Mouse (Mus musculus) stomach, embryonic 15.5 days (tissue): ENCODE measurements around the gene Mab21l3. TPM values are rescaled to one million over a fixed set of nuclear protein-coding genes. Genes with fewer than 3 reads are reported as not detected.
A peak's percentile ranks its signal among the peaks of the same experiment; 100 is the strongest.
"Not testable (repeated sequence)": the region's sequence is repeated elsewhere in the genome, so short reads cannot be mapped to it uniquely, and the experiment has no call there.

Source experiments
- ATAC-seq: fragments of 200-750 bp; cut with Nextera tagmentation; 2 replicates; pipeline ENCODE4 v1.8.0; 2017; ENCODE audit warnings: low read depth, moderate number of reproducible peaks, moderate TSS enrichment; ENCODE audit not compliant: insufficient read depth, low FRiP score
- H3K27ac ChIP-seq: fragments of 300-500 bp; sonication (generic); 2 replicates; pipeline ENCODE4 v1.5.1; 2015; ENCODE audit warnings: mild to moderate bottlenecking, inconsistent platforms
- H3K27me3 ChIP-seq: fragments of 300-500 bp; sonication (generic); replicated peaks from 2 replicates; pipeline ENCODE4 v1.6.1; 2015; ENCODE audit warnings: inconsistent platforms
- H3K36me3 ChIP-seq: fragments of 300-500 bp; sonication (generic); 2 replicates; pipeline ENCODE4 v1.6.1; 2015; ENCODE audit warnings: inconsistent platforms
- H3K4me1 ChIP-seq: fragments of 300-500 bp; sonication (generic); 2 replicates; pipeline ENCODE4 v1.6.1; 2015; ENCODE audit warnings: inconsistent platforms
- H3K4me2 ChIP-seq: fragments of 300-500 bp; sonication (generic); 2 replicates; pipeline ENCODE4 v1.6.1; 2015; ENCODE audit warnings: mild to moderate bottlenecking, inconsistent platforms
- H3K4me3 ChIP-seq: fragments of 300-500 bp; sonication (generic); replicated peaks from 2 replicates; pipeline ENCODE4 v1.5.1; 2015; ENCODE audit warnings: inconsistent platforms
- H3K9ac ChIP-seq: fragments of 300-500 bp; sonication (generic); 2 replicates; pipeline ENCODE4 v1.6.1; 2015; ENCODE audit warnings: inconsistent platforms
- H3K9me3 ChIP-seq: fragments of 300-500 bp; sonication (generic); 2 replicates; pipeline ENCODE4 v1.6.1; 2016; ENCODE audit warnings: inconsistent platforms
- WGBS: fragments of 180-500 bp; shearing (Covaris S2); methylation state at CpG from one replicate; pipeline ENCODE4 v1.1.7; 2015; 5-methylcytosine and 5-hydroxymethylcytosine counted together
- polyA plus RNA-seq: library from polyadenylated mRNA; unstranded; fragments of >200 nt; fragmentation: Nextera tagmentation; extraction: Ambion mirVana; gene quantifications from 2 replicates; pipeline ENCODE4 v1.2.1, GENCODE M21; 2015

The Mab21l3 gene
- polyA plus RNA-seq, 1 experiment from 2014 or later: 4.1 TPM

GRCm38 (mm10) chr3:101836971-101837370, 11.8 kb downstream of the Mab21l3 start:
- no peak overlapping the region for H3K4me3 ChIP-seq
- no peak for ATAC-seq
- WGBS: 77% methylated on average over 3 of the region's 3 CpGs
- peaks cover 10% of the 10 kb centered on the region for H3K4me1 ChIP-seq
- no peaks in the 10 kb centered on the region for H3K9me3 ChIP-seq
- H3K27me3 ChIP-seq: no peaks in the 10 kb centered on the region
- 0 out of 2 replicates have a peak overlapping the region, but pooled peaks have one; percentile 70 for H3K27ac ChIP-seq
- H3K36me3 ChIP-seq: no peaks in the 10 kb centered on the region
- no peak overlapping the region for H3K9ac ChIP-seq
- no peak overlapping the region; the same call in 1 of the 2 replicates for H3K4me2 ChIP-seq

- no peaks in the 10 kb centered on the region for H3K27me3 ChIP-seq
- peak; percentile 0; the same call in 1 of the 2 replicates for ATAC-seq
- H3K27ac ChIP-seq: peak overlapping the region; percentile 70
- H3K4me2 ChIP-seq: peak overlapping the region; percentile 54
- 71% methylated on average over 5 of the region's 5 CpGs for WGBS
- H3K36me3 ChIP-seq: no peaks in the 10 kb centered on the region
- peaks cover 15% of the 10 kb centered on the region for H3K4me1 ChIP-seq
- no peak overlapping the region for H3K9ac ChIP-seq
- peak overlapping the region; percentile 27; the same call in 1 of the 2 replicates for H3K4me3 ChIP-seq
- H3K9me3 ChIP-seq: no peaks in the 10 kb centered on the region
Observed at GRCm38 (mm10) chr3:101836532-101836931, 12.2 kb downstream of the Mab21l3 start.

DNA sequence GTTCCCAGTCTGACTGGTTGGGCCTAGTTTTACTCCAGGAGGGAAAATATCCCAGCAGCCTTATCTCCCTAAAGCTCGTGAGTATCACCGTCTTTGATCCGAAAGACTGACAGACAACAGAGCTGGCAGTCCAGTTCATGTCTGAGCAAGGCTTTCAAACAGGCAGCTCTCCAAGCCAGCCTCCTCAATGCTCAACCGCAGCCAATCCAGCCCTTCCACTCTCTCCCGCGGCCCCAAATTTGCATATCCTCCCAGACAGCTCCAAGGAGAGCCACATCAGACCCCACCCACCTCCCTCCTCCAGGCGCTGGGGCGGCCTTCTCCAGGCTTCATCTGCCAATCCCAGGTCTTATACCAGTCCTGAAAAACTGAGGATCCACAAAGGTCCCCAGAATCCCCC, 12.7 kb downstream of the Mab21l3 start:
- Histone ChIP-seq H3K9me3 (no peaks in the 10 kb centered on the region), H3K36me3 (no peaks in the 10 kb centered on the region), H3K4me1 (peaks cover 17% of the 10 kb centered on the region), H3K27me3 (no peaks in the 10 kb centered on the region), H3K4me2 (peak overlapping the region; percentile 54), H3K4me3 (peak overlapping the region; percentile 27), H3K27ac (peak overlapping the region; percentile 70), H3K9ac (no peak overlapping the region)
- 2% methylated on average over 8 of the region's 8 CpGs for WGBS
- peak; percentile 89 for ATAC-seq

DNA sequence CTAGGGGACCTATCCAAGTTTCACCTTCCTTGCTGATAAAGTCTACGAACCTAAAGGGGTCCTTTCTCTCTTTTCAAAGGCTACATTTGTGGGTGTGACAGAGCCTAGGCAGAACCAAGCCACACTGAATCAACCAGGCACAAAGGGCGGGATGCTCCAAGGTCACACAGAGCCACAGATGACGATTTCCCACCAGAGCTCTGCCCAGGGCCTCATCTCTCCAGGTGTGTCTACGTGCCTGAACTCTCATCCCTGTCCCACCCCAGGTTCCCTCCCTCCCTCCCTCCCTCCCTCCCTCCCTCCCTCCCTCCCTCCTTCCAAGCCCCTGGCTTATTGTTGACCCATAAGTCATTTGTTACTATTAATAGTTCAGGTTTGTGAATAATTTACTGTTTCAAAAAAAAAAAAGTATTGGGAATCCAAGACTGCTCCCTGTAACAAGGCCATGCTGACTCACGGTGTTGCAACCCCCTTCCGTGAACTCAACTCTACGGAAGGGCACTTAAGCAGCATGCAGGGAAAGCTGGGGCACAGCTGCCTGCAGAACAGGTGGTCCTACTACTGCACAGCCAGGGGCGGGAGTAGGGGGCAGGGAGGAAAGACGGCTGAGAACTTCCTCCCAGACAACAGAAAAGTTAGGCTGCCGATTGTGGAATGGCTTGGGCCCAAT, 17.4 kb downstream of the Mab21l3 start:
- Histone ChIP-seq H3K4me1 (peaks cover 16% of the 10 kb centered on the region), H3K36me3 (no peaks in the 10 kb centered on the region), H3K4me2 (no peak overlapping the region), H3K27me3 (no peaks in the 10 kb centered on the region), H3K9ac (no peak overlapping the region), H3K27ac (peak overlapping the region; percentile 87), H3K9me3 (no peaks in the 10 kb centered on the region), H3K4me3 (no peak overlapping the region)
- ATAC-seq: peak; percentile 59; the same call in 1 of the 2 replicates
- WGBS: 22% methylated on average over 10 of the region's 10 CpGs

- Histone ChIP-seq H3K27ac (peak overlapping the region; percentile 69; the same call in 1 of the 2 replicates), H3K4me3 (no peak overlapping the region), H3K27me3 (no peaks in the 10 kb centered on the region), H3K36me3 (no peaks in the 10 kb centered on the region), H3K9ac (no peak overlapping the region), H3K4me1 (peaks cover 14% of the 10 kb centered on the region), H3K9me3 (no peaks in the 10 kb centered on the region), H3K4me2 (no peak overlapping the region)
- 70% methylated on average over 10 of the region's 10 CpGs for WGBS
- no peak for ATAC-seq
Observed at GRCm38 (mm10) chr3:101829881-101830616, 18.7 kb downstream of the Mab21l3 start.

GRCm38 (mm10) chr3:101828595-101828994, 20.2 kb downstream of the Mab21l3 start:
- H3K27ac ChIP-seq: no peak overlapping the region
- no peak for ATAC-seq
- 46% methylated on average over 3 of the region's 3 CpGs for WGBS

GRCm38 (mm10) chr3:101827220-101827715, 21.5 kb downstream of the Mab21l3 start:
- H3K9me3 ChIP-seq: no peaks in the 10 kb centered on the region
- 81% methylated on average over 6 of the region's 6 CpGs for WGBS
- H3K9ac ChIP-seq: no peak overlapping the region
- H3K36me3 ChIP-seq: no peaks in the 10 kb centered on the region
- no peaks in the 10 kb centered on the region for H3K27me3 ChIP-seq
- peaks cover 11% of the 10 kb centered on the region for H3K4me1 ChIP-seq
- H3K4me2 ChIP-seq: no peak overlapping the region
- H3K27ac ChIP-seq: no peak overlapping the region
- H3K4me3 ChIP-seq: no peak overlapping the region
- ATAC-seq: no peak

More at GRCm38 (mm10) chr3:101828595-101828994, 20.2 kb downstream of the Mab21l3 start:
- Histone ChIP-seq H3K4me2 (no peak overlapping the region), H3K4me3 (no peak overlapping the region), H3K4me1 (peaks cover 14% of the 10 kb centered on the region), H3K9ac (no peak overlapping the region), H3K27me3 (no peaks in the 10 kb centered on the region), H3K9me3 (no peaks in the 10 kb centered on the region), H3K36me3 (no peaks in the 10 kb centered on the region)

GRCm38 (mm10) chr3:101824338-101824737, 24.4 kb downstream of the Mab21l3 start:
- H3K4me1 ChIP-seq: no peaks in the 10 kb centered on the region
- no peaks in the 10 kb centered on the region; the same call in 1 of the 2 replicates for H3K36me3 ChIP-seq
- H3K4me2 ChIP-seq: no peak overlapping the region
- H3K4me3 ChIP-seq: no peak overlapping the region
- no peak for ATAC-seq
- no peaks in the 10 kb centered on the region for H3K9me3 ChIP-seq
- WGBS: 79% methylated on average over 9 of the region's 9 CpGs
- H3K27me3 ChIP-seq: no peaks in the 10 kb centered on the region
- no peak overlapping the region for H3K9ac ChIP-seq
- H3K27ac ChIP-seq: no peak overlapping the region

DNA sequence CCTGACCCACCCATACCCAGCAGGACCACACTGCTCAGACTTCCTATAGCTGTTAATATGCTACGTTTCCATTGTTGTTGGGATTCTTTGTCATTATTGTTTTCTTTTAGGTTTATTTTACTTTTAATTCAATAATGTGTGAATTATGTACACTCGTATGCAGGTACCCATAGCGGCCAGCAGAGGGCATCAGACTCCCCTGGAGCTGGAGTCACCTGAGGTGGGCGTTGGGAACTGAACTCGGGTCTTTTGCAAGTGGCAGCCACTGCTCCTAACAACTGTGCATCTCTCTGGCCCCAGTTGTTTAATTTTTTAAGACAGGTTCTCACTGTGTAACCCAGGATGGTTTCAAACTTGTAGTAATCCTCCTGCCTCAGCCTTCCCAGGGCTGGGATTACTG, 26.7 kb downstream of the Mab21l3 start:
- 78% methylated on average over 5 of the region's 5 CpGs for WGBS
- Histone ChIP-seq H3K4me2 (no peak overlapping the region), H3K27ac (no peak overlapping the region), H3K4me1 (no peaks in the 10 kb centered on the region), H3K4me3 (no peak overlapping the region), H3K36me3 (no peaks in the 10 kb centered on the region; the same call in 1 of the 2 replicates), H3K9ac (no peak overlapping the region), H3K27me3 (no peaks in the 10 kb centered on the region), H3K9me3 (no peaks in the 10 kb centered on the region)
- no peak for ATAC-seq

GRCm38 (mm10) chr3:101820708-101821107, 28.1 kb downstream of the Mab21l3 start:
- H3K27me3 ChIP-seq, H3K36me3 ChIP-seq, H3K4me2 ChIP-seq, H3K27ac ChIP-seq, ATAC-seq, H3K9me3 ChIP-seq, H3K9ac ChIP-seq, H3K4me1 ChIP-seq, H3K4me3 ChIP-seq: not testable (repeated sequence)
- WGBS: 76% methylated on average over 3 of the region's 3 CpGs

- no peak for ATAC-seq
- Histone ChIP-seq H3K27ac (no peak overlapping the region), H3K9me3 (no peaks in the 10 kb centered on the region), H3K4me3 (no peak overlapping the region), H3K4me1 (no peaks in the 10 kb centered on the region), H3K9ac (no peak overlapping the region), H3K4me2 (no peak overlapping the region), H3K27me3 (no peaks in the 10 kb centered on the region), H3K36me3 (no peaks in the 10 kb centered on the region; the same call in 1 of the 2 replicates)
- WGBS: 78% methylated on average over 3 of the region's 3 CpGs
Observed at GRCm38 (mm10) chr3:101816006-101816405, 32.8 kb downstream of the Mab21l3 start.

DNA sequence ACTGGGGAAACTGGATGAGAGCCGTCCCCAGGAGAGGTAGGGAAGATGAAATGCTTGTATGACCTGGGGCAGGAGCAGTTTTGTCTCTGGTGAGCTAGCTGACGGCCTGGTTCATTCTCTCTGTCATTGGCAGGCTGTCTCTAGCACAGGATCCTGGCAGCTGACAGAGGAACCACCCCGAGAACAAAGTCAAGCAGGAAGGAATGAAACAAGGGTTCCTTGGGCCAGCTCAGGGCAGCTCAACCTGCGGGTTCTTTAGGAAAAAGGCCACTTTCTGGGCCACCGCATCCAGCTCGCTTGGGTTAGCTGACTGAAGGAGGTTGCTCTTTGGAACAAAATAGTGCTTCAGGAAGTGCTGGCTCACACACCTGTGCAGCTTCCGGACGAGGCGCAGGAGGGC, 34.0 kb downstream of the Mab21l3 start:
- H3K4me3 ChIP-seq: no peak overlapping the region
- no peak overlapping the region for H3K27ac ChIP-seq
- no peak overlapping the region for H3K4me2 ChIP-seq
- H3K4me1 ChIP-seq: no peaks in the 10 kb centered on the region
- no peaks in the 10 kb centered on the region; the same call in 1 of the 2 replicates for H3K36me3 ChIP-seq
- H3K9ac ChIP-seq: no peak overlapping the region
- H3K27me3 ChIP-seq: no peaks in the 10 kb centered on the region
- ATAC-seq: no peak
- no peaks in the 10 kb centered on the region for H3K9me3 ChIP-seq
- WGBS: 79% methylated on average over 9 of the region's 9 CpGs
